Mouse (Mus musculus) kidney, embryonic 15.5 days (tissue): ENCODE measurements at regions not wholly inside any gene's neighbourhood (a gene's known extent, or its start where the extent isn't known, plus 50 kb on each side); places are given as distances from the start of the nearest gene placed in this dataset.

Experiments
- ATAC-seq: fragments of 200-750 bp; cut with Nextera tagmentation; replicated peaks from 2 replicates; pipeline ENCODE4 v1.8.0; 2017; ENCODE audit warnings: moderate TSS enrichment; ENCODE audit not compliant: low FRiP score
- H3K27ac ChIP-seq: fragments of 300-500 bp; sonication (generic); 2 replicates; pipeline ENCODE4 v1.5.1; 2015; ENCODE audit warnings: mild to moderate bottlenecking, inconsistent platforms
- H3K27me3 ChIP-seq: fragments of 300-500 bp; sonication (generic); 2 replicates; pipeline ENCODE4 v1.6.1; 2015; ENCODE audit warnings: inconsistent platforms
- H3K36me3 ChIP-seq: fragments of 300-500 bp; sonication (generic); 2 replicates; pipeline ENCODE4 v1.6.1; 2015; ENCODE audit warnings: inconsistent platforms
- H3K4me1 ChIP-seq: fragments of 300-500 bp; sonication (generic); 2 replicates; pipeline ENCODE4 v1.6.1; 2015; ENCODE audit warnings: inconsistent platforms
- H3K4me2 ChIP-seq: fragments of 300-500 bp; sonication (generic); 2 replicates; pipeline ENCODE4 v1.6.1; 2015; ENCODE audit warnings: moderate library complexity, mild to moderate bottlenecking, inconsistent platforms
- H3K4me3 ChIP-seq: fragments of 300-500 bp; sonication (generic); replicated peaks from 2 replicates; pipeline ENCODE4 v1.5.1; 2015; ENCODE audit warnings: mild to moderate bottlenecking, inconsistent platforms
- H3K9ac ChIP-seq: fragments of 300-500 bp; sonication (generic); 2 replicates; pipeline ENCODE4 v1.6.1; 2015; ENCODE audit warnings: mild to moderate bottlenecking, inconsistent platforms
- H3K9me3 ChIP-seq: fragments of 300-500 bp; sonication (generic); replicated peaks from 2 replicates; pipeline ENCODE4 v1.6.1; 2016; ENCODE audit warnings: inconsistent platforms
- WGBS: fragments of 180-500 bp; shearing (Covaris S2); methylation state at CpG from one replicate; pipeline ENCODE4 v1.1.7; 2015; ENCODE audit warnings: mixed read lengths; 5-methylcytosine and 5-hydroxymethylcytosine counted together

DNA sequence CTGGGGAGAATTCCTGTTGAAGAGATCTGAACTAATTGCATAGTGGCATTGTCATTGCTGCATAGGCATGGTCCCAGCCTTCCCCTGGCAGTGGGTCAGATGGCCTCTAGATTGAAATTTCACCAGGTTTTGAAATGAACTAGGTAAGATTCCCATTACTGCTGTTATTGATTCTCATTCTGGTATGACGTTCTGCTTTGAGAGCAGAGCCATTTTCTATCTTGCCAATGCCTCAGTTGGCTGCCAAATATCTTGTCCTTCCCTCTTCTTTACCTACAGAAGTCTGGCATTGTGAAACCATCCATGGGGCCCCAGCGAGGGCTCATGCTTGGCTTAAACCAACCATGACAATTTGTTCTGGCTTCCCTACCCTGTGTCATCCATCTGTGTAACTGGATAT is 232.5 kb downstream of the Gm10260 start:
- Histone ChIP-seq H3K9ac (no peak overlapping the region), H3K4me1 (peaks cover 28% of the 10 kb centered on the region), H3K4me3 (no peak overlapping the region), H3K9me3 (no peaks in the 10 kb centered on the region), H3K36me3 (no peaks in the 10 kb centered on the region), H3K27ac (no peak overlapping the region), H3K4me2 (no peak overlapping the region), H3K27me3 (no peaks in the 10 kb centered on the region)
- no peak for ATAC-seq
- 84% methylated on average over 2 of the region's 2 CpGs for WGBS

DNA sequence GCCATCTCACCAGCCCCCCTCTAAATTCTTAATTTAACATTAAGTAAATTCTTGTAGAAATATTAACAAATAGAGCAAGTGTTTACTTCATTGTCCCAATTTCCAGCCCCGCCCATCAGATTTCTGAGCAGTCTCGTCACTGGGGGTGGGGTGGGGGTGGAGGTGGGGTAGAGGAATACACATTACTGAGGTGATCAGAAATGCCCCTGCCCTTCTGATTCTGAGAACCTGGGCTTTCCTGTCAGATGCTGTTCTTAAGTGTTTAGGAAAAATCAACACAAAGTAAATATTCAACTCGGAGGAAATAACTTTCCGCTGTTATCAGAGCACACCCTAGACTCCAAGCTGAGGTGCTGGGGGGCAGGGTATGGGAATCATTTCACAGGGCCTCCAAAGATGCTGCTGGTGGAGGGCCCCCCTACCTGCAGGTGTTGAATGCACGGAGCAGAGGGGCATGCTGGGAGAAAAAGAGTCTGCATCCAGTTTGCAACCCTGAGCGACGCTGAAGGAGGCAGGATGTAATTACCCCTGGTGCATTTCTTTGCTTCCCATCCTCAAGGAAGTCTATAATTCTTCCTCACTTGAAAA is 235.5 kb downstream of the Gm10260 start:
- Histone ChIP-seq H3K4me2 (no peak overlapping the region), H3K4me3 (no peak overlapping the region), H3K9ac (no peak overlapping the region), H3K36me3 (no peaks in the 10 kb centered on the region), H3K27ac (peak overlapping the region; percentile 41), H3K27me3 (no peaks in the 10 kb centered on the region), H3K9me3 (no peaks in the 10 kb centered on the region), H3K4me1 (peaks cover 28% of the 10 kb centered on the region)
- WGBS, result 42% methylated on average over 7 of the region's 7 CpGs
- ATAC-seq, result peak; percentile 63

DNA sequence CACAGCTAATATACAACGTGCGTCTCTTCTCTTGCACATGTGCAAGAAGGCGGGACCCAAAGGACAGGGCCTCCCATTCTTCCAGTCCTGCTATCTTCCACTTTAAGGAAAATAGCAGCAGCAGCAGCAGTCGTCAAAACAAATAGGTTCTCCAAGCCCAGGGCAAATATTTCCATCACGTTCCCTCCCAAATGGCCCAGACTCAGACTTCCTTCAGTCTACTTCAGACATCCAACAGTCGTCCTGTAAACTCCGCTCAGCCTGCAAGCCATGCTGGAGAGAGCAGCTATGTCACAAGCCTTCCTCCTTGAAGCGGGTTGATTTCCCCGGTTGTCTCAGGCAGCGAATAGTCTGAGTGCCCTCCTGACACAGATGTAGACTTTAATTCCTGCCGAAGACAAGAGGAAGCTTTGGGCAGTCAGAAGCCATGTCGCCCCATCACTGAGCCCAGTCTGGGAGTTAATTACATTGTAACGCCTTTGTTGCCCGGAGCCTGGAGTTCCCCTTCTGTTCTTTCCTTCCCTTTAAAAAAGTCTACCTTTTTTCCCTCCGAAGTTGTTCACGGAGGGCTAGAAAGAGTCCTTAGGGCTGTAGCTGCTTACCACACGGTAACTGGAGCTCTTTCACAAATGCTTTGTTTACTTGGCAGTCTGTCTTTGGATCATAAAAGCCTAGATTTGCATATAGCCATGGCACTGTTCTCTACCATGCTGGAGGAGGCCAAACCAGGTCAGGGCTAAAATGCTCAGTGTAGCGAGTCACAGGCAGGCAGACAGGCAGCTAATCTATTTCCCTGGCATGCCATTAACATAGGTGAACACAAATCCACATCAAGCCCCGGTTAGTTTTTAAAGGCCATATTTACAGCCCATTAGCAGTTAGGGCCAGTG is 236.7 kb downstream of the Gm10260 start:
- peak overlapping the region; percentile 30 for H3K4me2 ChIP-seq
- peak; percentile 61; the same call in 1 of the 2 replicates for ATAC-seq
- H3K27ac ChIP-seq, result peak overlapping the region; percentile 60
- H3K27me3 ChIP-seq, result no peaks in the 10 kb centered on the region
- H3K9ac ChIP-seq, result no peak overlapping the region
- no peaks in the 10 kb centered on the region for H3K9me3 ChIP-seq
- H3K4me1 ChIP-seq, result peaks cover 28% of the 10 kb centered on the region
- no peak overlapping the region for H3K4me3 ChIP-seq
- H3K36me3 ChIP-seq, result no peaks in the 10 kb centered on the region
- WGBS, result 25% methylated on average over 19 of the region's 19 CpGs

DNA sequence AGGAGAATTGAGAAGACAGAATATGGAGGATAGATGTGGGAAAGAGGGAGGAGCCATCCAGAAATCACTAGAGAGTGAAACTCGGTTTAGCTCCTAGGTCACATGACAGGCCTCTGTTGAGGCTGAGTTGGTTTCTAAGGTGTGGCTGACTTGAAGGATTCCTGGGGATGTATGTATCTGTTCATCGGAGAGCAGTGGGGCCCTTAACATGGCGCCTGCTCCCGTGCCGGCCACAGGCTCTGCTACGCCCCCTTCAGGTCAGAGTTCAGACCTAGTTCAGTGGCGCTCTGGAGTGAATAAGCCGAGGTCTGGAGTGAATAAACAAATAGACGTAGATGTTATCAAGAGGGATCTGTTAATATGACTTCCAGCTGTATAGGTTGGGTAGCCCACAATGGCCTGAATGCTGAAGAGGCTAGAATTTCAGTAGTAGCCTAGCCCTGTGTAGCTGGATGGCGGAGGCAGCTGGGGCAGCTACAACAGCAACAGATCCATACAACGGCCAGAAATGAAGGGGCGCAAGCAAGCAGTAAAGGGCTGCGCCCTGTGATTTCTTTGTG is 239.4 kb downstream of the Gm10260 start:
- H3K9me3 ChIP-seq, result no peaks in the 10 kb centered on the region
- H3K4me1 ChIP-seq, result peaks cover 19% of the 10 kb centered on the region
- no peak overlapping the region for H3K4me2 ChIP-seq
- no peak overlapping the region for H3K27ac ChIP-seq
- no peak overlapping the region for H3K9ac ChIP-seq
- ATAC-seq, result no peak
- H3K36me3 ChIP-seq, result no peaks in the 10 kb centered on the region
- H3K27me3 ChIP-seq, result no peaks in the 10 kb centered on the region
- 82% methylated on average over 13 of the region's 13 CpGs for WGBS
- no peak overlapping the region for H3K4me3 ChIP-seq

DNA sequence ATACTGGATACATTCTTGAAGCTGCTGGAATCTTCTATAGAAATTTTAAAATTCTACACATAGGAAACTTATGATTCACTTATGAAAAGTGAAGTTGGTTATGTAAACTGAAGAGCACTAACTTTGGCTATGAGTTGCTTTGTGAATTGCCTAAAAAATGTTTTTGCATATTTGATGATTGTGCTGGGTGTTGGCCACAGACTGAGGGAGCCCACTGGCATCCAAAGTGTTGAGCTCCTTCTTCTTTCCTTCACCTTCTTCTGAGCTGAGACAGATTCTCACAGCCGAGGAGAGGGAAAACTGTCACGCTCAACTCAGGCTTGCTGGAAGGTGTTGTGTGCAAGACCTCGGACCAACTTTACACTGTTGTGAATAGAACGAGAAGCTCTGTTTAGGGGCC is 243.7 kb downstream of the Gm10260 start:
- WGBS, result 94% methylated on average over 4 of the region's 4 CpGs
- H3K4me3 ChIP-seq, result no peak overlapping the region
- H3K9ac ChIP-seq, result no peak overlapping the region
- no peak overlapping the region for H3K27ac ChIP-seq
- H3K4me1 ChIP-seq, result peaks cover 11% of the 10 kb centered on the region
- no peak overlapping the region for H3K4me2 ChIP-seq
- no peaks in the 10 kb centered on the region for H3K9me3 ChIP-seq
- no peaks in the 10 kb centered on the region for H3K36me3 ChIP-seq
- ATAC-seq, result no peak
- no peaks in the 10 kb centered on the region for H3K27me3 ChIP-seq

DNA sequence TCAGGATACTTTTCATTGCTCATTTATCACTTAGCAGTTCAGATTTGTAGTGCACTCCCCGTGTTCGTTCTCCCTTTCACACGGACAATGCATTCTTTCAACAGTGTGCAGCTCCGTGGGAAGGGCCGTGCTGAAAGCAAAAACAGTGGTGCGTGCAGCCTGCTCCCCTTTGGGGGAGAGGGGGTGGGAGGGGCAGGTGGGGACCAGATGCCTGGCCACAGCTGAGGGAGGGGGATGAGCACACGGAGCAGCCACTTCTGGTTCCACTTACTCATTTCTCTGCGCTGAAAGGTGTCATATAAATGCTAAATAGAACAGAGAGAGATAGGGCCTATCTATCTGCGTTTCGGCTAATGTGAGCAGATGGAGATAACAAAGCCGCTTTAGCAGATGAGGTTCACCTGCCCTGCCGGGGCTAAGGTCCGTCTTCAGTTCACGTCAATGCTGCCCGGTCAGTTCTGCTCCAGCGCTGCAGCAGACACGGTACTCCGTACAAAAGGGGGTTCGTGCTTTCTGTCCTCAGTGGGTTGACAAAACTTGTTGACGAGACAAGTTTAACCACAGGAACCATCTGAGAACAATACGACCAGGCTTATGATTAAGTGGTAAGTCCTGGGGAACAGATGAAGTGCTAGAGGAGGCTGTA is 245.9 kb downstream of the Gm10260 start:
- H3K27ac ChIP-seq, result no peak overlapping the region
- H3K27me3 ChIP-seq, result no peaks in the 10 kb centered on the region
- H3K4me1 ChIP-seq, result peaks cover 20% of the 10 kb centered on the region
- no peaks in the 10 kb centered on the region for H3K36me3 ChIP-seq
- H3K9ac ChIP-seq, result no peak overlapping the region
- no peak overlapping the region for H3K4me3 ChIP-seq
- no peaks in the 10 kb centered on the region for H3K9me3 ChIP-seq
- WGBS, result 42% methylated on average over 21 of the region's 21 CpGs
- ATAC-seq, result 0 out of 2 replicates have a peak, but pooled peaks have one; percentile 25
- peak overlapping the region; percentile 41 for H3K4me2 ChIP-seq

DNA sequence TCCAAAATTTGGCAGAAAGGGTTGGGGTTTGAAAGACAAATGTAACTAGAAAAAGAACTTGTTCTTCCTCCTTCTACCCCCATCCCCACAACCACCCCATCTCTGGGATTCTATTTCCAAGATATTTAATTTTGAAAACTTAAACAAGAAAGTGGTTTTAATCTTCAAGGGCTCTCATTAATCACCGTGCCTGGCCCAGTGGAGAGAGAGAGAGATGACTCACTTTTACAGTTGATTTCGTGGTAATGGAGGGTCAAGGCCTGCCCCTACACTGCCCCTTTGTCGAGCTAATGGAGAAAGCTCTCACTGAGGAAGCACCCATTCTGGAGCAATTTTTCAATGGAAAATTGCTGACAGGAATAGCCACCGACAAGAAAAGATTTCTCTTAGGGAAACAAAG is 247.9 kb downstream of the Gm10260 start:
- WGBS, result 45% methylated on average over 4 of the region's 4 CpGs
- ATAC-seq, result no peak
- no peak overlapping the region for H3K4me2 ChIP-seq
- H3K4me1 ChIP-seq, result peaks cover 20% of the 10 kb centered on the region
- H3K4me3 ChIP-seq, result no peak overlapping the region
- no peak overlapping the region for H3K27ac ChIP-seq
- no peaks in the 10 kb centered on the region for H3K9me3 ChIP-seq
- no peaks in the 10 kb centered on the region for H3K36me3 ChIP-seq
- H3K9ac ChIP-seq, result no peak overlapping the region
- H3K27me3 ChIP-seq, result no peaks in the 10 kb centered on the region

DNA sequence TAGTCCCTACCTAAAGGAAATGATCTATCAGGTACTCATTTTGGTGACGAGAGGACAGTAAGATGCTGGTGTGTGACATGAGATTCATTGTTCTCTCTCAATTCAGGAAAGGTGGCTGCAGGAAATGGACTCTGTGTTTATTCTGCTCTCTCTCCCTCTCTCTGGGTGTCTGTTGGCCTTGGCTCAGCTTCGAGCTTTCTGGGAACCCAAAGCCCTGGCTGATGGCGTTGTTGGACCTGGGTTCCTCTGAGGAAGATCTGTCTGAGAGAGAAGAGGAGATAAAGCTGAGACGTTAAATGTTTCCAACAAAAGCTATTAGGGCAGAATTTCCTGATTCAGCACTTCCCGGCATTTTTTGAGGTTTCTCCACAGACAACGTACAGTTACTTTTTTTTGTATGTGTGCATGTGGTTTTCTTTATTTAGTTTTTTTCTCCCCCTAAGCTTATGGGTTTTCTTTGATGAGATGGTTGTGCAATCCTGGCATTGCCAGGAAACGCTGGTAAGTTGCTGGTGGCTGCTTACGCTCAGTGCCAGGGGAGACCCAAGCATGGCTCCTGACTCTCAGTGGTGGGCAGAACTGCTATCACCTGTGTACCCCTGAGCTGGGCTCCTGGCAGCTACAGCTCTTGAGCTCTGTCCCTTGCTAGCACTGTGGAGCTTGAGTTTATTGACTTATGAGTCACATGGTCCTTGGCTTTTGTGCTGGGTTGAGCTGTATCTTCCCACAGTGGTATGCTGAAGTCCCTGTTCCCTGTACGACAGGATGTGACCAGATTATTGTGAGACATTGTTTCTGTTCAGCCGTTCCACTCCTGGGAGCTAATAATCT is 249.8 kb downstream of the Gm10260 start:
- Histone ChIP-seq H3K4me3 (no peak overlapping the region), H3K4me2 (no peak overlapping the region), H3K36me3 (no peaks in the 10 kb centered on the region), H3K9ac (no peak overlapping the region), H3K9me3 (no peaks in the 10 kb centered on the region), H3K27ac (no peak overlapping the region; the same call in 1 of the 2 replicates), H3K4me1 (peaks cover 23% of the 10 kb centered on the region), H3K27me3 (no peaks in the 10 kb centered on the region)
- peak; percentile 65; the same call in 1 of the 2 replicates for ATAC-seq
- WGBS, result 54% methylated on average over 10 of the region's 10 CpGs

DNA sequence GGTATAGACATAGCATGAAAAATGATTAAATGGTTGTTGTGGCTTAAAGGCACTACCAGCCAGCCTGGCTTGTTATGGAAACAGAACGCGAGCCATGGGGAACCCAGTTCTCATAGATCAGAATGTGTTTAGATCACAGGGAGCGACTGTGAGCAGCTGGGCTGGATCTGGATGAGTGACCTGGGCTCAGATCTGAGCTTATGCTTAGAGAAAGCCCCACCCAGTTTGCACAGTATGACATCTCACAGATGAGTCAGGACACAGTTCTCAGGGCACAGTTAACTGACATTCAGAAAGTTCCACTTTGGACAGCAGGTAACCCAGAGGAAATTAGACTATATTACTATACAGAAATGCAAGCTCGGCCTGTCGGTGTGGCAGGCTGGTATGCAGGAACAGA is 255.5 kb downstream of the Gm10260 start:
- 83% methylated on average over 5 of the region's 5 CpGs for WGBS
- Histone ChIP-seq H3K4me2 (no peak overlapping the region), H3K9ac (no peak overlapping the region), H3K4me3 (no peak overlapping the region), H3K27me3 (no peaks in the 10 kb centered on the region), H3K4me1 (0 out of 2 replicates have a peak, but pooled peaks cover 3% of the 10 kb centered on the region), H3K27ac (no peak overlapping the region), H3K36me3 (no peaks in the 10 kb centered on the region), H3K9me3 (no peaks in the 10 kb centered on the region)
- ATAC-seq, result no peak

DNA sequence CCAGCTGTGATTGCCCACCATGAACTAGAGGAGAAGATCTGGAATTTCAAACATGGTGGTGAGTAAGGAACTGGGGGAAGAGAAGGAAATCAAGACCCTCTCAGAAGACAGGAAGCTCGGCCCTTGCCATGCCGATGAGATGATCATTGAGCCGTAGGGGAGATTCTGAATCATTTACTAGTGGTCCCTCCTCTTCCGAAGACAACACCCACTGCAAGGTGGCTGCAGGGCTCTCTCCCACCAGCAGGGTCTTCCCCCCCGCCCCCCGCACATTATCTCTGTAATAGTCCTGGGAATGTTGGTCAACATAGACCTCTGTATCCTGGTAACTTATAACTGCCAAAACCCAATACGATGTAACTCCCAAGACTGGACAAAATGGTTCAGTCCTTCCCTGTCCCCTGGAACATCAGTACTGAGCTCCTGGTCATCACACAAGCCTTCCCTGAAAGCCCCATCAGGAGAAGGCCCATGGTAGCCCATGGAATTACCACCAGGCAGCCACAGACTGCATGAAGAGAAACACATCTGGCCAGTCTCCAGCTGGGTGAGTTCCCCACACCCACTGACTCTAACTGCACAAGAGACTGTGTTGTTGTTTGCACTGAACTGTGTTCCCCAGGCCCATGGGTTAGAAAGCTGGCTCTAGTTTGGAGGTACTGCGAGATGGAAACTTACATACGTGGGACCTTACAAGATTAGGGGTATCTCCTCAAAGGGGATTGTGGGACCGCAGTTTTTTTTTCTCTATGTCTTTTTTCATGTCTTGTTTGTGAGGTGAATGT is 256.3 kb downstream of the Gm10260 start:
- Histone ChIP-seq H3K9ac (no peak overlapping the region), H3K9me3 (no peaks in the 10 kb centered on the region), H3K36me3 (no peaks in the 10 kb centered on the region), H3K27me3 (no peaks in the 10 kb centered on the region), H3K27ac (no peak overlapping the region), H3K4me3 (no peak overlapping the region), H3K4me1 (0 out of 2 replicates have a peak, but pooled peaks cover 3% of the 10 kb centered on the region), H3K4me2 (no peak overlapping the region)
- ATAC-seq, result no peak
- WGBS, result 90% methylated on average over 10 of the region's 10 CpGs

DNA sequence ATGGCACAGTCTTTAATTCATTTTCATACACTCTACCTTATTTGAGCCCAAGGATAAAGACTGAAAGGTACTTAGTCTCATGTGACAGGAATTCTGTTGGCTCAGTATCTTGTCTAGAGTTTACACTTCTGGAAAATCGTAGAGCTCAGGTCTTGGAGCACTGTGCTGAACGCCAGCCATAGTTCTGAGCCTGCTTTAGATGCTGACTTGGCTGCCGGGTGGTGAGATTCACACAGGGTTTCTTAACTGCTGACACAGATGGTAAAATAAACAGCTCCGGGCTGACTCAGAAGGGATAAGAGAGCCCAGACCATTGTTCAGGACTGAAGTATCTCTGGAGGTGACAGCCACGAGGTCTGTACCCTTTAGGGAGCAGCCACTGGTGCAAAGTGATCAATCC is 257.0 kb downstream of the Gm10260 start:
- Histone ChIP-seq H3K4me2 (no peak overlapping the region), H3K4me3 (no peak overlapping the region), H3K27ac (no peak overlapping the region), H3K27me3 (no peaks in the 10 kb centered on the region), H3K4me1 (0 out of 2 replicates have a peak, but pooled peaks cover 3% of the 10 kb centered on the region), H3K36me3 (no peaks in the 10 kb centered on the region), H3K9me3 (no peaks in the 10 kb centered on the region), H3K9ac (no peak overlapping the region)
- 75% methylated on average over 5 of the region's 5 CpGs for WGBS
- ATAC-seq, result no peak
